Mouse (Mus musculus) lung, postnatal 14 days (tissue): ENCODE data around the gene Ppp4r4.
"Not testable (repeated sequence)": the region's sequence is repeated elsewhere in the genome, so short reads cannot be mapped to it uniquely, and the experiment has no call there.

Source experiments
- DNase-seq: peaks from one replicate; pipeline ENCODE4 v3.0.0; 2021

The Ppp4r4 gene

GRCm38 (mm10) chr12:103644601-103645000 is 112.5 kb downstream of the Ppp4r4 start:
- DNase-seq: no peak

- no peak for DNase-seq
Measured at GRCm38 (mm10) chr12:103646314-103646713, 114.2 kb downstream of the Ppp4r4 start.

GRCm38 (mm10) chr12:103653836-103654235 is 121.8 kb downstream of the Ppp4r4 start:
- DNase-seq: no peak

GRCm38 (mm10) chr12:103655123-103656044 is 123.3 kb downstream of the Ppp4r4 start:
- peak; percentile 7 for DNase-seq

- DNase-seq: no peak
Measured at GRCm38 (mm10) chr12:103656848-103657626, 125.0 kb downstream of the Ppp4r4 start, which contains the start of gene Serpina6. Serpina6 (minus strand) TSS chr12:103657212.

- DNase-seq: no peak
Measured at GRCm38 (mm10) chr12:103657991-103658390, 125.9 kb downstream of the Ppp4r4 start.

GRCm38 (mm10) chr12:103659171-103659570 is 127.1 kb downstream of the Ppp4r4 start:
- DNase-seq: no peak

- no peak for DNase-seq
Measured at GRCm38 (mm10) chr12:103660076-103660475, 128.0 kb downstream of the Ppp4r4 start.

GRCm38 (mm10) chr12:103662053-103662452 is 130.0 kb downstream of the Ppp4r4 start:
- DNase-seq: not testable (repeated sequence)
